Mouse (Mus musculus): ENCODE results near the gene Rassf5. TPM values are rescaled to one million over a fixed set of nuclear protein-coding genes. Genes with fewer than 3 reads are reported as not detected.

Gene Rassf5
- polyA plus RNA-seq, 1 experiment: 11.9 TPM

- no peak for DNase-seq (ENCODE audit: extremely low spot score in 1 of 2, low spot score in 1 of 2)
Measured at GRCm38 (mm10) chr1:131211655-131212054, 33.4 kb downstream of the Rassf5 start.

- DNase-seq (ENCODE audit: extremely low spot score in 1 of 2, low spot score in 1 of 2): peak in 1 of 2 experiments; percentile 51
Measured at GRCm38 (mm10) chr1:131209971-131210426, 35.1 kb downstream of the Rassf5 start.

GRCm38 (mm10) chr1:131208800-131209199, 36.3 kb downstream of the Rassf5 start:
- no peak for DNase-seq (ENCODE audit: extremely low spot score in 1 of 2, low spot score in 1 of 2)

GRCm38 (mm10) chr1:131208081-131208480, 37.0 kb downstream of the Rassf5 start:
- no peak for DNase-seq (ENCODE audit: extremely low spot score in 1 of 2, low spot score in 1 of 2)

- DNase-seq (ENCODE audit: extremely low spot score in 1 of 2, low spot score in 1 of 2): peak in 1 of 2 experiments; percentile 67
Measured at GRCm38 (mm10) chr1:131207531-131207930, 37.5 kb downstream of the Rassf5 start.

- DNase-seq (ENCODE audit: extremely low spot score in 1 of 2, low spot score in 1 of 2): no peak
Measured at GRCm38 (mm10) chr1:131206342-131206741, 38.7 kb downstream of the Rassf5 start.

DNA sequence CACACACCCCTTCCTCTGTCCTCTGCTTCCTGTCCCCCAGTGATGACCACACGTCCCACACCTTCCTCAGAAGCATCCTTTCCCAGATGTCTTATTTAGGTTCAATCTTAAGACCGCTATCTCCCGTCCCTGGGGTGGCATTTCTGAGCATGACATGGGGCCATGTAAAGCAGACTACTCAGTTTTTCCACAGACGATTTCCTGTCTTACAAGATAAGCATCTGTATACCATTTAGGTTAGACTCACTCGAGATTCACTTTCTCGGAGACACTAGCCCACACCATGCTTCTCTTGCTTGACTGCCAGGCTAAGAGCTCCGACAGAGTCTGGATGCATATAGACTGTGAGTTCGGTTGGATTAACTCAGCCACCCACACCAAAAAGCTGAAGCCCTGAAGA, 40.6 kb downstream of the Rassf5 start:
- no peak for DNase-seq (ENCODE audit: extremely low spot score in 1 of 2, low spot score in 1 of 2)

GRCm38 (mm10) chr1:131201391-131201790, 43.7 kb downstream of the Rassf5 start:
- DNase-seq (ENCODE audit: extremely low spot score in 1 of 2, low spot score in 1 of 2): no peak

GRCm38 (mm10) chr1:131200588-131200987, 44.5 kb downstream of the Rassf5 start:
- DNase-seq (ENCODE audit: extremely low spot score in 1 of 2, low spot score in 1 of 2): no peak

GRCm38 (mm10) chr1:131199976-131200375, 45.1 kb downstream of the Rassf5 start:
- DNase-seq (ENCODE audit: extremely low spot score in 1 of 2, low spot score in 1 of 2): no peak

DNA sequence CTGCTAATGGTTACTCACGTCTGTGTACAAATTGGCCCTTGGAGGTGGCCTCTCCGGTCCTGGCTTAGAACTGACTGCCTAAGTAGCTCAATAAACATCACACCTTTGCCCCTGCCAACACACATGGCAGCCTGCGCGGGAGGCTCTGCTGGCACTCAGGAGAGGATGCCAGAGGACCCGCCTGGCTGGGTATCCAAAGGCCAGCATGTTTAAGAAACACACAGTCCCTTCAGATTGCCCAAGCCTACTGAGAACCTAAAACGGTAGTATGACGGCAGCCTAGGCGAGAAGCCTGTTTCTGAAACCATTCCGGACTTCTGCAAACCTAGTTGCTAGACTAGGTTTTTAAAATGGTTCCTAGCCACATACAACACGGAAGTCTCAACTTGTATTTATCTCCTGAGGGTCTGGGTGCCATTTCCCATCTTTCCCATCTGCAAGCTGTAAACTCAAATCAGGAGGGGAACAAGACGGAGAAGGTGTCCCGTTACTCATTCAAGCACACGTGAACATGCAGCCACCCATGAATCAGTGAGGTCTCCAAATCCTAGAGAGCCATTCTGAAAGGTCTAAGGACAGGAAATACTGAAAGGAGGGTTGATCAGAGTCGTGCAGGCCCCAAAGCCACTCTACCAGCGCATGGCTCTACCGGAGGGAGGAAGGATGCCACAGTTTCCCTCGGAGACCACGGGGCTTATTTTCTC, 45.8 kb downstream of the Rassf5 start:
- DNase-seq (ENCODE audit: extremely low spot score in 1 of 2, low spot score in 1 of 2): no peak

DNA sequence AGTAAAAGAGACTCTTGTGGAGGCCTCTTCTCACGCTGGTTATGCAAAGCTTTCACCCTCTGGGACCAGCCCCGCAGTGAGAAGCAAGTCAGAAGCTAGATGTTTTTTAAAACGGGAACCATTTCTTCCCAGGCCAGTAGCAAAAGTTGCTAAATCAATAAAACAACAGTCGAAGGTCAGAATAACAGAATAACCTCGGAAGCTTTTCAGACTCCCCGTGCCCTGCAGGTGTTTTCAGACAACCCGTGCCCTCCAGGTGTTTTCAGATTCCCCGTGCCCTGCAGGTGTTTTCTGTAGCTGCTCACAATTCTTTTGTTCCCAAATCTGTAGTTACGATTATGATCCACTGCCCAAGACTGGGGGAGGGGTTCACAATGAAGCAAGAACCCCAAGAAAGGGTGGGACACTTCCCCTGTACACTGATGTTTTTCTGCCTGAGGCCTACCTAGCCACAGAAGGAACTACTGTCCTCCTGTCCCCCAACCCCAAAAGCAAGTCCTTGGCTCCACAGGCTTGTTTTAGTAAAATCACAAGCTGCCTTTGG, 46.6 kb downstream of the Rassf5 start:
- DNase-seq (ENCODE audit: extremely low spot score in 1 of 2, low spot score in 1 of 2): no peak

DNA sequence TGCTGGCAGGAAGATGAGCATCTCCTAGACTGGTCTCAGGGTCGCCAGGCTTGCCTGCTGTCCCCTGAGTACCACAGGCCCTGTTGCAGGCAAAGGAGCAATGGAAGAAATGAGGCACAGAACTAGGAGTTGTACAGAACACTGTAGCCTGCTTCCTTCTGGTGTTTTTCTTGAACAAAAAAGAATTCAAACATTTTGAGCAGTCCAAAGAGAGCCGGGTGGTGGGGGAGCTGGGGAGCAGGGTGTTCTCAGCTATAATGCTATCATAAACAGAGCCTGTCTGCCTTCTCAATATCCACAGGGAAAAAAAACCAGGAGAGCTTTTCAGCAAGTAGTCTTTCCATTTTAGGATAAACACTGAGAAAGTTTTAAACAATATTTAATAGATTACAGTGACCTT, 49.0 kb downstream of the Rassf5 start:
- DNase-seq (ENCODE audit: extremely low spot score in 1 of 2, low spot score in 1 of 2): no peak

GRCm38 (mm10) chr1:131195653-131196052, 49.4 kb downstream of the Rassf5 start:
- DNase-seq (ENCODE audit: extremely low spot score in 1 of 2, low spot score in 1 of 2): no peak

- DNase-seq (ENCODE audit: extremely low spot score in 1 of 2, low spot score in 1 of 2): no peak
Measured at GRCm38 (mm10) chr1:131193746-131194145, 51.3 kb downstream of the Rassf5 start.

GRCm38 (mm10) chr1:131188655-131189054, 56.4 kb downstream of the Rassf5 start:
- no peak for DNase-seq (ENCODE audit: extremely low spot score in 1 of 2, low spot score in 1 of 2)

GRCm38 (mm10) chr1:131187856-131188255, 57.2 kb downstream of the Rassf5 start:
- no peak for DNase-seq (ENCODE audit: extremely low spot score in 1 of 2, low spot score in 1 of 2)

DNA sequence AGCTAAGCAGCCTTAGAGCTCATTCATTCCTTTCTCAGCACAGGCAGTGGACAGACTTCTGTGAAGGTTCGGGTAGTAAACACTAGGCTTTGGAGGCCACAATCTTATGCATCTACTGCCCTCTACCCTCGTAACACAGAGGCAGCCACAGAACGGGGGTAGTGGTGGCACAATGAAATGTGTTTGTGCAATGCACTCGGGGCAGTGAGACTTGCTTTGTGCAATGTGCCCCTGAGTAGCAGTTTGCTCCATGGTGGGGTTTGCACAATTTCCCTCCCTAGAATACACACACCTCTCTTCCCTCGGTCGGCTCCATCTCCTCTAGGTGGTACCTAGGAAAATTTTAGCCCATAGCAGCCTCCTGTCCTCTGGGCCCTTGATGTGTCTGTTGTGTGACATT, 58.1 kb downstream of the Rassf5 start:
- no peak for DNase-seq (ENCODE audit: extremely low spot score in 1 of 2, low spot score in 1 of 2)

DNA sequence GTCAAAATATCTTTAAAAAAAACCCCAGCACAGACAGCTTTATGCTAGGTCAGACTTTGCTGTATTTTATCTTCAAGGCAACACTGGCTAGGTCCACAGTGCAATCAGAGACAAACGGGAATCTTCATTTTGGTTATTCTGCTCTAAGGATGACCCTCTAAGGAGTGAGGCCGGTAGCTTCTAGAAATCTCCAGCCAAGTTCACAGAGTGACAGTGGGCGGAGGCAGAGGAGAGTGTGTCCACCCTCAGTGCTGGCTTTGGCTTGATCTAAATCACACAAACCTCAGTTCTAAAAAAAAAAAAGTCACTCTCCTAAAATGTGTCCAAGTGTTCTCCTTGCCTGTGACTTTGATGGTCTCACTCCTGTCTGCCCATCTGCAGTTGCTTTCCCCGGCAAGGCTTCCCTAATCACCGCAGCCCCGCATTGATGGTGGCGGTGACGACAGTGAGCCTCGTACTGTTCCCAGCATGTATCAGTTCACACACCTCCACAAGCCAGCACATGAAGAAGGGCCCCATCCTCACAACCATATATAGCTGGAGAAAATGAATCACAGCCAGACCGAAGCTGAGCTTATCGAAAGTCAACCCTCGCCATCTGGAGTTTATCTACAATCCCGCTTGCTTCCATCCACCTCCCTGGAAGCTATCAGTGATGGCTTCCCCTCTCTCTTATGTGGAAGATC, 59.1 kb downstream of the Rassf5 start:
- peak; percentile 59 to 75 for DNase-seq (ENCODE audit: extremely low spot score in 1 of 2, low spot score in 1 of 2)

DNA sequence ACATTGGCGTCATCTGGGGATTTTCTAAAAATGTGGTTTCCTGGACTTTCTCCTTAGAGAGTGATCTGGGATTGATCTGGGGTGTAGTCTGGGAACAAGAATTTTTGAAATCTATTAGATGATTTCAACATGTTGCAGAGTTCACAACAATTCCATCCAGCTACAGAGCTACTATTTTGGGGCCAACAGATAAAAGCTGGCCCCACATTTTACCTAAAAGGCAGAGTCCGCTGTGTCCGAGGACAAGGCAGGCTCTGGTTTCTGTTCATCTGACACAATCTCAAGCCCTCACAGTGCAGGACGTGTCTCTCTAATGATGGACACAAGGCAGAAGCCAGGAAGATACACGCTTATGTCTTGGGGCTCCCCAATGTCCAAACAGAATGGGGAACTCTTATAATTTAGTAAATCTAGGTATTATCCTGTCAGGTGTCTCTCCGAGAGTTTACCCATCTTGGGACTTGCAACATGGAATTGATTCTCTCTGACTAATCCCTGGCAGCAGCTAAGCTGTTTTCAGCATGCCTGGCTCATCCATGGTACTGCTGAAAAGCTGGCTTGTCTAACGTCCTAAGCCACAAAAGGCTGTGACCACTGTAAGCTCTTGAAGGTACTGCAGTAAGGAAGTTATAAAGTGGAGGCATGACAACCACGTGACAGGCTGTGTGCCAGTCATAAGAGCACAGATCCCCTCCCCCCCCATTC, 60.0 kb downstream of the Rassf5 start:
- no peak for DNase-seq (ENCODE audit: extremely low spot score in 1 of 2, low spot score in 1 of 2)

All from frontal cortex, adult 2 months (tissue).